Mouse (Mus musculus): Measurements from ENCODE around the gene Zdhhc13.

Zdhhc13 gene

DNA sequence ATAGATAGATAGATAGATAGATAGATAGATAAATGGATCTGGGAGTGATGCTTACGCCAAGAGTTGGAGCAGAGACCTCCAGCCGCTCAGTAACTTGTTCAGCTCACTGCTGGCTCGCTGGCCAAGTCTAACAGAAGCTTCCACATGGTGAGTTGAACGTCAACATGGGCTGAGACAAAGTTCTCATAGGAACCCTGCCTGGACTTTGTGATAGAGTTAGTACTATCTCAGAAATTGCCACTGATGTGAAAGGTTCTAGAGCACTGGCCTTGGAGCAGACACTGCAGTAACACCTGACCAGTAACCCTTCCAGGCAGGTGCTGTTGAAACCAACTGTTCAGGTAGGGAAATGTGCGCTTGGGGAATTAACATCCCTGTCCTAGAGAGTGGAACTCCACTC is 54.7 kb downstream of the Zdhhc13 start:
- DNase-seq: no peak

- no peak for DNase-seq
These were observed 56.6 kb downstream of the Zdhhc13 start for GRCm38 (mm10) chr7:48845213-48845973.

GRCm38 (mm10) chr7:48846755-48847154 is 58.0 kb downstream of the Zdhhc13 start:
- DNase-seq: no peak

- no peak for DNase-seq
These were observed 59.2 kb downstream of the Zdhhc13 start, which contains the start of gene Csrp3 for GRCm38 (mm10) chr7:48847820-48848650. Gene Csrp3, minus strand, starts transcription at chr7:48848033.

GRCm38 (mm10) chr7:48851529-48852104 is 62.8 kb downstream of the Zdhhc13 start:
- no peak for DNase-seq

GRCm38 (mm10) chr7:48853496-48853895 is 64.7 kb downstream of the Zdhhc13 start:
- DNase-seq: no peak

DNA sequence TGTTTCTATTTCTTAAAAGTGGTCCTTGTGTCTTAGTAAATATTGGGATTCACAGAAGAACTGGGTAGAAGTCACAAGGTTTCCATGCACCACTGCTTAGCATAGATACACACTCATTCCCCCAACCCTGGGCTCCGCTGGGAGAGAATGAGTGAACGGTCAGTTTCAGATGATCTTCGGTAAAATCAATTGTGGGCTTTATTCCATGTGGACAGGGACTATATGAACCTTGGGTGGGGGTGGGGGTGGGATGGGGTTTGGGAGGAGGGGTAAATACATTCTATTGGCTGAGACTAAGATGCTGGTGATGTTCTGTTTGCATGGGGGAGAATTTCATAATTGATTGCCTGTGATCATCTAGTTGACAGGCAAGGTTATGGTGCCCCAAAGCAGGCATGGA is 66.7 kb downstream of the Zdhhc13 start:
- DNase-seq: no peak

- no peak for DNase-seq
These were observed 69.5 kb downstream of the Zdhhc13 start for GRCm38 (mm10) chr7:48858257-48858656.

- no peak for DNase-seq
These were observed 70.6 kb downstream of the Zdhhc13 start for GRCm38 (mm10) chr7:48859362-48859761.

- no peak for DNase-seq
These were observed 72.1 kb downstream of the Zdhhc13 start for GRCm38 (mm10) chr7:48860948-48861347.

DNA sequence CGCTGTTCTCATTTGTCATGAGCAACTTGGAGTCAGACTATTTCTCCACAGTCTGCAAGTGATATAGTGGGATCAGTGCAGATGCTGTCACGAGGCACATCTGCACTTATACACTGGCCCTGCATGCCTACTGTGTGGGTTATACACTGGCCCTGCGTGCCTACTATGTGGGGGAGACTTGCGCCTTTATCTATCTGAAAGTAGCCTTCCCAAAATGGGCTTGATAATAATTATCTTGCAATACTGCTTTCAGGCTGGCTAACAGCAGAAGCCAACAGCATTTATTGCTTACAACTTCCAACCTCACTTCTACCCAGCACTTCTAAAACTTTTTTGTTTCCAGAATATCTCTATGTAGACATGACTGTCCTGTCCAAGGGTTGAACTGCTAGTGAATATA is 73.0 kb downstream of the Zdhhc13 start:
- no peak for DNase-seq

DNA sequence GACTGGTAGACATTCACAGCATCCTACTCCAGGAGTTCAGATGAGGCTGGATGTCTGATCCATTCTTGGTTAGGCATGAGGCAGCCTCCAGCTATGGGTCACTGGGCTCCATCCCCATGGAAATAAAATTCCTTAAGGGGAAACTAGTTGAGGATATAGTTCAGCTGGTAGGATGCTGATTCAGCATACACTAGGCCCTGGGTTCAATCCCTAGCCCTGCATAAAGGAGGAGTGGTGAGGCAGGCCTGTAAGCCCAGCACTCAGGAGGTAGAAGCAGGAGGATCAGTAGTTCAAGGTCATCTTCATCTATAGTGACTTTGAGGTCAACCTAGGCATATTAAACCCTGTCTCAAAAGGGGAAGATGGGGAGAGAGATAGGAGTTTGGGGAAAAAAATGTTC is 75.4 kb downstream of the Zdhhc13 start:
- DNase-seq: no peak

GRCm38 (mm10) chr7:48864671-48865458 is 76.1 kb downstream of the Zdhhc13 start:
- no peak for DNase-seq

- DNase-seq: no peak
These were observed 78.8 kb downstream of the Zdhhc13 start for GRCm38 (mm10) chr7:48867576-48867975.

GRCm38 (mm10) chr7:48870144-48870543 is 81.3 kb downstream of the Zdhhc13 start:
- DNase-seq: no peak

GRCm38 (mm10) chr7:48870579-48871180 is 81.9 kb downstream of the Zdhhc13 start:
- DNase-seq: no peak

DNA sequence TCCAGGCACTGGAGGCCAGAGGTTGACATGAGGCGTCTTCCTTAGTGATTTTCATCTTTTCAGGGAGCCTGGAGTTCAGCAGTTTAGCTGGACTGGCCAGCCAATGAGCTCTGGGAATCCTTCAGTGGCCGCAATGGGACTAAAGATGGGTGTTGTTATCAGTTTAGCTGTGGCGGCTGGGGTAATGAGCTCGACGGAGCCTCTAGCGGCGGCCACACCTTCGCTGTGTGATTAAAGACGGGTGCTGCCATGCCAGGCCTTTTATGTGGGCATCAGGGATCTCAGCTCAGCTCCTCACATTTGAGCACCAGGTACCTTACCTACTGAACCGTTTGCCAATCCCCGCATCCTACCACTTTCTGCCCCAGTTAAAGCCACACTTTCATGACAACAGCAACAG is 82.5 kb downstream of the Zdhhc13 start:
- no peak for DNase-seq

- DNase-seq: no peak
These were observed 86.3 kb downstream of the Zdhhc13 start for GRCm38 (mm10) chr7:48875096-48875495.

GRCm38 (mm10) chr7:48876526-48876925 is 87.7 kb downstream of the Zdhhc13 start:
- peak; percentile 40 for DNase-seq
